Mouse (Mus musculus) heart, postnatal 36 days (tissue): ENCODE measurements at regions not wholly inside any gene's neighbourhood (a gene's known extent, or its start where the extent isn't known, plus 50 kb on each side); places are given as distances from the start of the nearest gene placed in this dataset.

Source experiments
- DNase-seq, 2 experiments: peaks; one replicate each; pipeline ENCODE4 v3.0.0; 2021 to 2022
- intact Hi-C: fragments of 180-260 bp; cut with DNase I; formaldehyde crosslinking; loops from one replicate; pipeline ENCODE4 v1.15.1; 2025

DNA sequence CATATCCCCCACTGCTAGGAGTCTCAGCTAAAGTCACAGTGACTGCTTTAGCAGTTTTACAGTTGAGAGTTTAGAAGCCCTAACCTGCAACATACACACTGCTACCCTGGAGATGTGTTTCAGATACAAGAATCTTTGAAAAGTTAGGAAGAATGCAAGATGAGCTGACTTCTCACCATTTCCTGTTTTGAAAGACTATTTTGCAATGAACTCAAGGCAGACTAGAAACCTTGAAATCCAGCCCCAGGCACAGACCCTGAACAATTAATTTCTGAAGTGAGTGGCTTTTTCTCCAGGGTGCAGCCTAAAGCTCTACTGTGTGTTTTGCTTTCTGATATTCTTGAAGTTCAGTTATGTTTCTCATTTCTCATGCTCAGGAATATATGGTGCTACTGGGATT lies 440.6 kb downstream of the Nebl start:
- intact Hi-C loops: no loop called here
- no peak for DNase-seq

DNA sequence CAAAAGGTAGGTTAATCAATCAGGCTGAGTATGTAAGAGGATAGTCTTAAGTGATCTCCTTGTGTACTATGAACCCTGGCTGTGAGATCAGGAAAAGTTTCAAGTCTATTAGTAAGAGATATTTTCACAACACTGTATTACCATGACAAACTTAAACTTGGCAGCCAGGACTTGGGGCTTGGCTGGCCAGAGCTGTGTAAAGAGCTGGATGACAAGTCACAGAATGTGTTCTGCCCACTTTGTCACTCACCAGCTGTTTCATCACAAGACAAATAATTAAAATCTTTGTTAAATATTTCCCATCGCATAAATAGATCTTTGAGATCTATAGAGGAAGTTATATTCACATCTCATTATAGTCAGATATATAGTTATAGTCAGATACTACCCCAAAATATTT lies 443.7 kb downstream of the Nebl start:
- intact Hi-C loops: no loop called here
- peak; percentile 11 to 15 for DNase-seq

DNA sequence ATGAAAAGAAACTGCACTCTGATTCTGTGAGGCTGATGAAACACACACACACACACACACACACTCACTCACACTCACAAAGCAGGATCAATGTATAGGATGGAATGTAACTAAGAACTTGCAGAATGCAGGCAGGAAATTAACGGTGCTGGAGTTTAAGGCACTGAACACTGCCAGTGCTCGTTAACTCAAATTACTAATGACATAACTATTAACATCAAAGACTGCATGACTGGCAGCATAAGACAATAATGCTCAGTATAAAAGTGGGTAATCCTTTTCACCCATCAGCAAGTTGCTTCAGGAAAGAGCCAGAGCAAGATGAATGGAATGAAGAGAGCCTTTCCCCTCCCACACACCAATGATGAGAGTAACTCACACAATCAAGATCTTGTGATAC lies 481.3 kb downstream of the Nebl start:
- intact Hi-C loops: no loop called here
- DNase-seq: no peak

DNA sequence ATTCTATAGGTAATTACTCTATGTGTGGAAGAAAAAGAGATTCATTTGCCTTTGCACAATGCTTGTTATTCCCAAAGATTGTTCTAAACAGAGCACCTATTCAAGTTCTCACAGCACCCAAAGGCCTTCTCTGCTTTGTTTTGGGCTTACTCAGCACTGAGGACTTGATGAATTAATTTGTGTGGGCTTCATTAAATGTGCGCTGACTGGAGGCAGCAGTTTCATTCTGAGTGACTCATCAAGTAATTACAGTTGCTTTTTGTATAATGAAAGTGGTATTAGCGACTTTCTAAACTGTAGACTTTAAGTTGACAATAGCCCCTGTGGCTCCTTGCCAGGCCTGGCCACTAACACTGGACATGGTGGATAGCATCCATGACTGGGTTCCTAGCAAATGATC lies 485.4 kb downstream of the Nebl start:
- DNase-seq: no peak
- intact Hi-C loops: no loop called here

DNA sequence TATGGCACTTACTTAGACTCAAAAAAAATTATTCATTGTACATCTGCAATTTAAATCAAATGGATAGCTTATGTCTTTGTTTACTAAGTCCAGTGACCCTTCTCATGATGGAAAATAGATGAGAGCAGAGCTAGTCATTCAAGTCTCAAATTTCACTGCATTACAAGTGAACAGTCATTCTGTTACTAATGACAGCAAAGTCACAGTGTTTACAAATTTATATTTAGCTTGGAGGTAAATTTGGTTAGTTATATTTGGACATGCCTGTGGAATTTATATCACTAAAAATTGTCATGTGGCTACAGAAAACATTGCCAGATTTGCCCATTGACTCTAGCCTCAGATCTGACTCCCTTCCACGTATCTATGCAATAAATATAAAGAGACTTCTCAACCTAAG lies 515.7 kb downstream of the Nebl start:
- intact Hi-C loops: no loop called here
- no peak for DNase-seq

DNA sequence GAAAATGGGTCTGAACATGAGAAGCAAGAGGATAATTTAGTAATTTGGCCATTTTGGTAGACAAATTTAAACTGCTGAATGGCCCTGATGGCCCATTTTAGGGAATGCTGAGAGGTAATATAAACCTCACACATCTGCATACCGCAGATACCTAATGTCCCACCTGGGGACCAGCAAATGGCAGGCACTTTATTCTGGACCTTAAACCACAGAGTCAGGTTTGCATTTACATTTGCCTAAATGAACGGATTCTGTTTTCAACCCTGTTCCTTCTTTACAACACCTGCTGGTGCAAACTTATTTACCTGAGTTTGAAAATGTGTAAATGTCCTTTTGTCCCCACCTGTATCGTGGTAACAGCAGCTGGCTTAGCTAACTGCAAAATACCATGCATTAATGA lies 516.4 kb downstream of the Nebl start:
- no peak for DNase-seq
- intact Hi-C loops: no loop called here

DNA sequence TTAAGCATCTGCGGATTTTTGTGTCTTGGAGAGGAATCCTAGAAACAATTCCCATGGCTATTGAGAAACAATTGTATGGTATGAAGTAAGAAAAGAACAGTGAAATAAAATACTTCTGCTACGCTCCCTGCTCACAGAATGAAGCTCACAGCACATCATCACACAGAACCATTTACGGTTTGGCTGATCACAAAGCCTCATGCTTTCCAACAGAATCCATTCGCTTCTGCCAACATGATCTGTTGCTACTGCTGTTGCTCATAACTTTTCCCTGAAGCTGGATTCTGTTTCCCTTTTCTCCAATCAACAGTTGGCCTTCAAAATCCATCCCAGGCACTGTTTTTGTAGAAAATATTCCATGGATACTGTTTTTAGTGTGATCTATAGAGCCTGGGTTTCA lies 518.7 kb downstream of the Nebl start:
- no peak for DNase-seq

DNA sequence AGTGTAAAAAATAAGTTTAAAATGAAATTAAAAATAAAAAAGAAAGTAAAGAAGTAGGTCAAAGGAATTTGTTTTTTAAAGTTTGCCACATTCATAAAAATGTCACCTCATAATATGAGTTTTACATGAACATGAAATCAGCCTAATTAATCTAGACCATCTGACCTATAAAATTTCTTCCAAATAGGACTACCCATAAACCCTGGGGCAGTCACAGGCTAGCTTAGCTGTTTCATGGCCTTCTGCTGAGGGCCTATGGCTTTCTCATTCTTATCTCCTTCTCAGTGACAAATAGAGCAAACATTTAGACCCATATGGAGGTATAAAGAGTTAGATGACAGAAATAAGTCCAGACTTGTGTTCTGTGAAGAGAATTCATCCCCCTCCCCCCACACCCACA lies 520.2 kb downstream of the Nebl start:
- DNase-seq: no peak
- intact Hi-C loops: no loop called here

More for the DNA sequence above, 518.7 kb downstream of the Nebl start:
- intact Hi-C loops: no loop called here

DNA sequence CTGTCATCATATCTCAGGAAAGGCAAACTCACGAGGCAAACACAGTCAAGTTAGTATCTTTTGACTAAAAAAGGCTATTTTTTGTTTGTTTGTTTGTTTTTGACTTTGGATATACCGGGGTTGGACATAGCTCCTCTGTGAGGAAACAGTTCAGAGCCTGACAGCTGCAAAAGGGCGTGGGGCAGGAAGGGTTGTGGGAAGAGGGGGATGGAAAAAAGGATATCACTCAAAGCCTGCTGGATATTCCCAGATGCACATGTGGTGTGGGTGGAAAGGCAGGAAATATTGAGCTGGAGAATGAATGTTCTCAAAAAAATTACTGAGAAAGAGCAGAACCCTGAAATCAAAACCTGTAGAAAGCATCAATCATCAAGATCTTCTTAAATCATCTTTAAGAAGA lies 537.7 kb downstream of the Nebl start:
- intact Hi-C loops: no loop called here
- DNase-seq: peak in 1 of 2 experiments; percentile 16

DNA sequence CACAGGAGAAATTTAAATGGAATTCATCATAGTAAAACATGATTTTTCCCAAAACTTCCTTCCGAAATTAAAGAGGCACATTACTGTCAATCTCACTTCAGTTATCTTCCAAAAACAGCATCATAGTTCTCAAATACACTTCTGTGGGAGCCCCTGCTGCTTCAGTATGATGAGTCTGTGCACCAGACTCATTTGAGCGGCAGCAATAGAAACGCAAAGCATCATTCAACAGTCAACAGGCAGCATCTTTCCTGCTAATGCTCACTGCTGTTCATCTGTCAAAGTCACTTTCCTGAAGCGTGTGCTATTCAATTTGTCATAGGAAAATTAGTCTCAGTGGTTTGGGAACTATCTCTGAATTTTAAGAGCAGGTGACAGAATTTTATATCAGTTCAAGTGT lies 542.1 kb downstream of the Nebl start:
- DNase-seq: no peak
- intact Hi-C loops: loop anchor here (5.0 kb wide), 1 partner anchor 827 kb away; no protein-coding TSS in a partner anchor

DNA sequence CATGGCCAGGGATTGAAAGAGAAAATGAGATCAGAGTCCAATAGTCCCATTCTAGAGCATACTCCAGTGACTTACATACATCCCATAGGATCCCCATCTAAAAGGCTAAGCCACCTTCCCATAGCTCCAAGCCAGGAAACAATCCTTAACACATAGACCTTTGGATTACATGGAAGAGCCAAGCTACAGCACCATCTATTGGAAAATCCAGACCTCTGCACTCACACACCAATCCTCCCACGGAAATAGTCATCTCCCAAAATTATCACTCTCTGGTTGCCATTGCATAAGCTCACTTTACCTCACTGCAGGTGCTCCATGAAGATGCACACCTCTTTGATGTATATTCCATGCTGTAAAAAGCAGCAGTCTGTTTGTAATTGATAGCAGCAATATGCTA lies 543.4 kb downstream of the Nebl start:
- DNase-seq: no peak
- intact Hi-C loops: loop anchor here (5.0 kb wide), 1 partner anchor 826 kb away; no protein-coding TSS in a partner anchor

DNA sequence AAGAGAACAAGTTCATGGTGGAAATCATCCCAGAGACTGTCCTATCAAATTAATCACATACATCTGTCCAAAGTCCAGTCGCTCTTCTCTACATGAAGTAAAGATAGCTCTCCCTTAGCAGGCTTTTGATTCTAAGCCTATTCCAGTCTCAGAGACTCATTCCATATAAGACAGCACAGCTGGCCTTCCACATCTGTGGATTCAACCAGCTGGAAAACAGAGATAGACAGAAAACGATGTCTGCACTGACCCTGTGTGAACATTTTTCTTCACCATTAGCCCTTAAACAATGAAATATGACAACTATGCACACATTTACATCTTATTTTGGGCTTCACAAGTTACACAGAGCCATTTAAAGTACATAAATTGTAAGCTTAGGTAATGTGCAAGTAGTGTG lies 547.6 kb downstream of the Nebl start:
- intact Hi-C loops: no loop called here
- no peak for DNase-seq

DNA sequence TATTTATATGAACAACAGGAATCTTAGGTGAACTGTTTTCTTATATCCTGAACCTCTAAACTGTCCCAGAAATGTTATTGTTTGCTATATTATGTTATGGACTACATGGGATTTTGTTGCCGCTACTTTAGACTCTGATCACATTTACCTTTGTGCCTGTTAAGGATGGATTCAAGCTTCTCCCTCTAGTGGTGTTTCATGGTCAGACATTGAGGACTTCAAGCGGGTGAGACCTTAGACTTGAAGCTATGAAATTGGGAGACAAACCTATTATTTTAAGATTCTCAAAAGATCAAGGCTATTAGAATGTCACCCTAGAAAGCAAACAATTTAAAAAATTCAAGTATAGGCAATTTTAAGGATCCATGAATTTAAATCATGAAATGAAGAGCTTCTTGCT lies 549.7 kb downstream of the Nebl start:
- intact Hi-C loops: no loop called here
- no peak for DNase-seq

DNA sequence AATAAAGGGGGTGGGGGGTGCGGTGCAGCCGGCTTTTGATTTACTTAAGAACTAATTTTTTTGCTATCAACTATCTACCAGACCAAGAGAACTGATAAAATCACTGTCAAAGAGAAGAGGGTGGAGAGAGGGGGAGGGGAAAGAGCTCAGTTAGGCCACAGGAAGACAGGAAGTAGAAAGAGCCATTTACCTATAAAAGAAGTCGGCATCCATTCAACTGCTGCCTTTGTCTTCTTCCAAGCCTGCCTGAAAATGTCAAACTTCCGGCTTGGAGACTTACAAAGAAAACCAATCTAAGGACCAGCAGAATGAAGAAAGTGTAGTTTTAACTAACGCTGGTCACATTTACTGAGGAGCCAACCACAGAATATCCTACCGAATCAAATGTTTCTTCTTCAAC lies 562.4 kb downstream of the Nebl start:
- DNase-seq: no peak
- intact Hi-C loops: no loop called here

DNA sequence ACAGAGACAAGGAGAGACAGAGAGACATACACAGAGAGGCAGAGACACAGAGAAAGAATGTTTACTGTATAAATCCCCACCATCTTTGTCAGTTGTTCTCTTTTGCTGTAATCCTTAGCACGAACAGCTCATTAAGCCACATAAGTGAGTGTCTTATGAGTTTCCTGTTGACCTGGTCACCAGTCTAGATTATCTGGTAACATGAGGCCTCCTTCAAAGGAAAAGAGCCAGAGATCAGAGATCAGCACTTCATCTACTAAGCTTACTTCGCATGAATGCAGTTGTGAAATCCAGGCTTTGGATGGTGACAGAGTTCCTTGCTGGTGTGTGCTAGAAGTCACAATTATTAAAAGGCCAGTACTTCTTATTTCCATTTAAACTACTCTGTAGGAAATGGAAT lies 566.2 kb downstream of the Nebl start:
- intact Hi-C loops: no loop called here
- DNase-seq: no peak

DNA sequence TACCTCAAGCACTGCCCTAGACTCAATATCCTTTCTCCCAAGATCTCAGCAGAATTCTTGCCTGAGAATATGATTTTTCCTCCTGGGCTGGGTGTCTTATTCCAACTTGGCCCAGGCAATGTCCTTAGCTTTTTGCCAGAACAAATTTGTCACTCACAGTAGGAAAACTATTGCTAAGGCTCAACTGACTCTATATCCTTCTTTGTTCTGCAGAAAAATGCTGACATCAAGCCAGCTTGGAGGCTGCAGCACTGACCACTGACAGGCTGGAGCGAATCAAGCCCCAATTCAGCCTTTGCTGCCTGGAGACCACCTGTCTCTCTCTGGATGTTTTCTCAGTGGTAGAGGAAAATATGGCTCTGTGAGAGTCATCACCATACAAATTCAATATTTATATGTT lies 572.8 kb downstream of the Nebl start:
- peak in 1 of 2 experiments; percentile 3 for DNase-seq
- intact Hi-C loops: no loop called here

DNA sequence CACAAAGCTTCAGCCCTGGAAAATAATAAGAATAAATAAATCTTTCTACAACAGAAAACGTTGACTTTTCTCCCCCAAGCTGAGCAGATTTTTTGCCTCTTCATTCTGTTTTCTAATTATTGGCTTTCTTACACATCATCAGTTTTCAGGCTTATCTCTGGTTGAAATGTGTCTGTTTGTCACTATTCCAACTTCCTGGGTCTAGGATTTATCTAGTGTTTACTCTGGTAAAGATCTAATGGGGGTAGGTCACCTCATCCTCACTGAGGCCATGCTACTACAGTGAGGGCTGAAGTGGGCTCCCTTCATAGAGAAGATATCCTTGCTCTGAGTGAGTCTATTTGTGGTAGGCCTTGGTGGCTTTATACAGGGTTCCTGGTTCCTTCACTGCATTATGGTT lies 573.9 kb downstream of the Nebl start:
- intact Hi-C loops: no loop called here
- DNase-seq: no peak

DNA sequence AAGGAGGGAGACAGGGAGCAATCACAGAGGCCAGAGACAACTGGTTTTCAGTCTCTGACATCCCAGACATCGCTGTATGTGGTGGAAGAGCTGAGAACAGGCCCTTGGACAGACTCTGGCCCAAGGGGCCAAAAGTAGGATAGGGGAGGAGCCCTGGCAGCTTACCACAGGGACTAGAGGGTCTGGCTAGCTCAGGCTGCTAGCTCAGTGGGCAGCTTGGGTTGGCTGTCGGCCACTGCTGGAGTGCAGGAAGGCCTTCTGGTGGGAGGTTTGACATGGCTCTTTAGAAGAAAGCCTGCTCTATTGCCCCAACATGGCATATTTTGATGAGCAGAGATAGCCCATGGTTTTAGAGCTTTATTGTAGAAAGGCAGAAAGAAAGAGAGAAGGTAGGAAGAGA lies 575.7 kb downstream of the Nebl start:
- intact Hi-C loops: no loop called here
- no peak for DNase-seq

DNA sequence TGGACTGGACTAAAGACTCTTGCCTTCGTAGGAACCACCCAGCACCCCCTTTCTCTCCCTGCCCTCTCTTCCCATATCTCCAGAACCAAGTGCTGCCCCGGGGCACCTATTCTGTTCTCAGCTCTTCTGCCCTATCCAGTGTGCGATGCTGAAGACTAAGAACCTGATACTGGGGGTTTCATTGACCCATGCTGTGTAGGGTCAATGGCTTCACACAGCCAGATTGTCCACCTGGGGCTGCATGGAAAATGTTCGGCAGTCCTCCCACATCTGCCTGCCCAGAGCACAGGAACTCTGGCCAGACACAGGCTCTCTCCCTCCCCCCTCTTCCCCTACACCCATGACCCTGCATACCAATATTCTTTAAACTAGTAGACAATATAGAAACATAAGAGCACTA lies 607.6 kb downstream of the Nebl start:
- no peak for DNase-seq
- intact Hi-C loops: no loop called here

DNA sequence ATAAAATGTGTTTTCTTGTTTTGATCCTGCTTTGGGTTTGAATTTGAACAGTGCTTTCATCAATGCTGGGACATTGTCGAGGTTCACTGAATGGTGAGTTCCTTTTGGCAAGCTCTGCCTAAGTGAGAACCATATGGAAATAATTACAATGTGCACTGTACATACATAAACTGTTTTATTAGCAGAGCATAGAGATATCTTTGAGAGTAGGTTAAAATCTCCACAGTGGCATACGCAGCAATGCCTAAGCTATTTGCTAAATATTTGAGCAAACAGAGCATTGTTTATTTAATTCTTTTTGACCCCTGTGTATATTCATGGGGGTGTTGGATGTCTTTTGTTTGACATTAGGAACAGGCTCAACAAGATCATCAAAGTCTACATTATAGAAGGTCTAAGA lies 614.0 kb downstream of the Nebl start:
- no peak for DNase-seq
- intact Hi-C loops: no loop called here

DNA sequence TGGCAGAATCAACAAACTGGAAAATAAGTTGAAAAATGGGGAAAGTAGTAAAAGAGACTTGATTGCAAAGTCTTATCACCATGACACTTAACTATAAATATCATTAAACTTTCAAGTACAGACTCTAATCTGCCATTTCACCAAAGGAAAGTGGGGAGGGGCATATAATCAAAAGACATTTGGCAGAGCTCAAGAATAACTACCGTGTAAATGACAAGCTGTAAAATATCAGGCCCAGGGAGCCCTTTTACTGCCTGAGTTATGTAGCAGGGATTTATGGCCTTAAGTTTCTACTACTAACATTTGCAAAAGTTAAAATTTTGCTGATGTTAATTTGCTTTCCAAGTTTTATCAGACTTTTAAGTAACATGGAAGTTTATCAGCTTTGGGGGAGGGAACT lies 620.1 kb downstream of the Nebl start:
- DNase-seq: no peak
- intact Hi-C loops: no loop called here

DNA sequence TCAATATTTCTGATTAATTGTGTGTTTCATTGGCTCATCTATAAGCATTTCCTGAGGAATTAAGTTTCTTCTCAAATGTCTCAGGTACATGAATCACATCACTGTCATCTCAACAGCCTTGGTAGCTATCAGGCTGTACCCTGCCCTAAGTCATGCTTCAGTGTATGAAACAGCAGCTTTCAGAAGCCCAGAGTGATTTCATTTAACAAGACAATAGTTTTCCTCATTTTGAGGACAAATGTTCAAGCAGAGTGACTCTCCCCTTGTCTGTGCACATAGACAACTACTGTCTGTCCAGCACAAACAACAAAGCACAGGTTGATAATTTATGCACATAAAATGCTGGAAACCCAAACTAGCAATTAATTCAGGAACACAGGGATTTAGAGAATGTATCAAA lies 630.1 kb downstream of the Nebl start:
- DNase-seq: no peak
- intact Hi-C loops: no loop called here

DNA sequence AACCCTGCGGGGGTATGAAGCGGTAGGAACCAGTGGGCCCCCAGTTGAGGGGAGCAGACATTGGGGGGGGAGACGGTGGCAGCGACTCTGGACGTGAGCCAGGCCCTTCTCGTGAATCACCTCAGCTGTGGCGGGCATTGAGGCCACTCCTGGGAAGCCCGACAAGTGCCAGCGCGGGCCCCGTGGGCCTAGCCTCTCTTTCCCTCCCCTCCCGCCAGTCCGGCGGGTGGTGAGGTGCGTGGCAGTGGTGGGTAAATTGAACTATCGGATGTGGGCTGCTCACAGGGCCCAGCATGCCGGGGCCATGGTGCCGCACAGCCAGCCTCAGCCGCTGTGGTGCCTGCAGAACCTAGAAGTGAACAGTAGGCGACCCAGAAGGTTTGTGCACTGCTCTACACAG lies 633.7 kb downstream of the Nebl start:
- intact Hi-C loops: loop anchor here (10.0 kb wide), 1 partner anchor 363 kb away; no protein-coding TSS in a partner anchor
- DNase-seq: no peak

DNA sequence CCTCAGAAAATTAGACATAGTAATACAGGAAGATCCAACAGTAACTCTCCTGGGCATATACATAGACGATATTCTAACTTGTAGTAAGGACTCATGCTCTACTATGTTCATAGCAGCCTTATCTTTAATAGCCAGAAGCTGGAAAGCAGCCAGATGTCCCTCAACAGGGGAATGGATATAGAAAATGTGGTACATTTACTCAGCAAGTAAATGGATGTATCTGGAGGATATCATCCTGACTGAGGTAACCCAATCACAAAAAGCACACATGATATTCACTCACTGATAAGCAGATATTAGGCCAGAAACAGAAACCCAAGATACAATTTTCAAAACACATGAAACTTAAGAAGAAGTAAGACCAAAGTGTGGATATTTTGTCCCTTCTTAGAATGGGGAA lies 639.8 kb downstream of the Nebl start:
- intact Hi-C loops: loop anchor here (10.0 kb wide), 1 partner anchor 357 kb away; no protein-coding TSS in a partner anchor

More for the DNA sequence above, 639.8 kb downstream of the Nebl start:
- no peak for DNase-seq
